Mouse (Mus musculus) brain, embryonic 14.5 days (tissue): ENCODE measurements around the gene Tmem208.

Experiments used
- CTCF ChIP-seq: fragments of 200-500 bp; IDR thresholded peaks from 2 replicates; pipeline ENCODE4 v1.5.1; 2012; ENCODE audit warnings: inconsistent platforms, mild to moderate bottlenecking, moderate library complexity, borderline replicate concordance; ENCODE audit not compliant: insufficient read depth, insufficient read length; ENCODE audit errors: extremely low read depth
- POLR2A ChIP-seq: fragments of 200-500 bp; IDR thresholded peaks from 2 replicates; pipeline ENCODE4 v1.6.1; 2012; ENCODE audit warnings: mild to moderate bottlenecking, inconsistent platforms, borderline replicate concordance; ENCODE audit not compliant: poor library complexity, insufficient read depth, insufficient read length, severe bottlenecking; ENCODE audit errors: extremely low read depth

DNA sequence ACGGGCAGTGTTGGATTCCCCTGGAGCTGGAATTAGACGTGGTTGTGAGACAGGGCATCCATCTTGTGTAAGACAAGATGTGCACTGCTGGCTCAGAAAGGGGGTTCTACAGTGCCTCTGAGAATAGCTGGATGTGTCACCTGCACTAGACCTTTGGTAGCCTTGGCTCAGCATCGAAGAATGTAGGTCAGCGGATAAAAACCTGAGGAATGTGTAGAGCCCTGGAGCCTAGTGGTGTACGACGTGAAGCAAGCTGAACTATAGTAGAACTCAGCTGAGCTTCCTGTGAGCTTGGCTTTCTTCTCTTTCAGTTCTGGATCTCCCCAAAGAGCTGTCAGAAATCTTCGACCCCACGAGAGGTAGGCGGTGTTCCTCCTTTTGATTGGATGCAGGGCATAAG is 22.3 kb upstream of the Tmem208 start:
- TF ChIP-seq CTCF = no peak
- TF ChIP-seq POLR2A = no peak
